Mouse (Mus musculus): ENCODE results near the gene Scp2d1.
"Not testable (repeated sequence)": the region's sequence is repeated elsewhere in the genome, so short reads cannot be mapped to it uniquely, and the experiment has no call there.

The Scp2d1 gene

GRCm38 (mm10) chr2:144823356-144823755 lies at the start of gene Scp2d1:
Scp2d1 (plus strand) TSS chr2:144823656.
- DNase-seq, result not testable (repeated sequence)

- no peak for DNase-seq
These were observed 48.8 kb upstream of the Scp2d1 start for GRCm38 (mm10) chr2:144774636-144775160.

- DNase-seq, result no peak
These were observed 47.8 kb upstream of the Scp2d1 start for GRCm38 (mm10) chr2:144775626-144776025.

GRCm38 (mm10) chr2:144779263-144779662 lies 44.2 kb upstream of the Scp2d1 start:
- no peak for DNase-seq

GRCm38 (mm10) chr2:144780731-144781130 lies 42.7 kb upstream of the Scp2d1 start:
- peak; percentile 28 to 50 for DNase-seq

GRCm38 (mm10) chr2:144781871-144782270 lies 41.6 kb upstream of the Scp2d1 start:
- DNase-seq, result peak; percentile 11 to 12

- DNase-seq, result peak; percentile 36 to 53
These were observed 41.0 kb upstream of the Scp2d1 start for GRCm38 (mm10) chr2:144782481-144782880.

- no peak for DNase-seq
These were observed 40.3 kb upstream of the Scp2d1 start for GRCm38 (mm10) chr2:144783190-144783589.

- no peak for DNase-seq
These were observed 39.6 kb upstream of the Scp2d1 start for GRCm38 (mm10) chr2:144783831-144784230.

- no peak for DNase-seq
These were observed 31.7 kb upstream of the Scp2d1 start for GRCm38 (mm10) chr2:144791671-144792294.

- DNase-seq, result peak in 1 of 2 experiments; percentile 29
These were observed 25.9 kb upstream of the Scp2d1 start for GRCm38 (mm10) chr2:144797515-144797914.

GRCm38 (mm10) chr2:144807766-144808754 lies 15.4 kb upstream of the Scp2d1 start:
- DNase-seq, result no peak

- no peak for DNase-seq
These were observed 5.1 kb downstream of the Scp2d1 start for GRCm38 (mm10) chr2:144828457-144828985.

GRCm38 (mm10) chr2:144836667-144837311 lies 13.3 kb downstream of the Scp2d1 start:
- peak; percentile 29 to 34 for DNase-seq

- peak; percentile 61 to 70 for DNase-seq
These were observed 13.8 kb downstream of the Scp2d1 start for GRCm38 (mm10) chr2:144837312-144837679.

GRCm38 (mm10) chr2:144868827-144869226 lies 45.4 kb downstream of the Scp2d1 start:
- DNase-seq, result peak; percentile 32 to 39
